Mouse (Mus musculus): ENCODE results near the gene Palm. TPM values are rescaled to one million over a fixed set of nuclear protein-coding genes. Genes with fewer than 3 reads are reported as not detected.

The Palm gene
- polyA plus RNA-seq, 1 experiment from 2014 or later: 184 TPM

GRCm38 (mm10) chr10:79855558-79856184, 62.3 kb downstream of the Palm start:
- Histone ChIP-seq H3K9me3 (no peaks in the 10 kb centered on the region), H3K27ac (peak overlapping the region; percentile 100), H3K4me1 (peaks cover 61% of the 10 kb centered on the region), H3K36me3 (replicated peaks) (peaks cover 45% of the 10 kb centered on the region), H3K9ac (peak overlapping the region; percentile 99), H3K27me3 (no peaks in the 10 kb centered on the region), H3K4me3 (replicated peaks) (peak overlapping the region; percentile 99), H3K4me2 (peak overlapping the region; percentile 97)
- 7% methylated on average over 10 of the region's 10 CpGs for WGBS
- no peak for ATAC-seq (ENCODE audit: low FRiP score)

- Histone ChIP-seq H3K9me3 (no peaks in the 10 kb centered on the region), H3K27me3 (no peaks in the 10 kb centered on the region), H3K4me2 (peak overlapping the region; percentile 97), H3K4me1 (peaks cover 62% of the 10 kb centered on the region), H3K27ac (peak overlapping the region; percentile 100; the same call in 1 of the 2 replicates), H3K9ac (peak overlapping the region; percentile 99), H3K36me3 (replicated peaks) (peaks cover 51% of the 10 kb centered on the region), H3K4me3 (replicated peaks) (peak overlapping the region; percentile 99)
- no peak for ATAC-seq (ENCODE audit: low FRiP score)
- 41% methylated on average over 6 of the region's 6 CpGs for WGBS
These were observed 62.9 kb downstream of the Palm start for GRCm38 (mm10) chr10:79856280-79856679.

DNA sequence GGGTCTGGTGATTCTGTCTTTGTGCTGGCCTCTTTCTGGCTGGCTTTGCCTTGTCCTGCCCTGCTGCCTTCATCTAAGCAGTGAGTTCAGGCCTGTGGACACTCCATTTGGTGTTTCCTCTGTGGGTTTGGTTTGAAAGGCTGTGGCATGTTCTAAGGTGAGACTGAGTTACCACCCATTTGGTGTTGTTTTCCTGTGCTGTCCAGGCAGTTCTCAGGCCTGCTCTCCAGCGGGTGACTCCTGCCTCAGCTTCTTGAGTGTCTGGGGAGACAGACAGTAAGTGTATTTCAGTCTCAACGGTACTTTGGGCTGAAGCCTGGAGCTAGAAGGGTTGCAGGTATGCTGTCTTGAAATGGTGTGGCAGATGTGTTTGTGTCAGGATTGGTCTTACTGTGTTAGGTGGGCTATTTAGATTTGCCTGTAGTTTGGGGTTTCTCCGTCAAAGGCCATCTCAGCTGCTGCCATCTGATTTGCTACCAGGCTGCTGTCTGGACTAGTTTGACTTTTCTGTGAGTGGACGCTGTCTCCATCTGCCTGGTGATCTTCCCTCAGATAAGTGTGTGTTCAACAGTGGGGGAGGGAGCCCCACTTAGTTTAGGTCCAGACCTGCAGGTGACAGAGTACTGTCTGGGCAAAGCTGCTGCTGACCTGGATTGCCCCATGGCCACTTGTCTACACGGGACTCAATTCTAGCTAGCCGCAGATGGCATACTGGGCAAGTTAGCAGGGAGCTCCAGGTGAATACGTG, 63.5 kb downstream of the Palm start:
- no peak for ATAC-seq (ENCODE audit: low FRiP score)
- Histone ChIP-seq H3K4me3 (replicated peaks) (peak overlapping the region; percentile 99), H3K27me3 (no peaks in the 10 kb centered on the region), H3K4me1 (peaks cover 56% of the 10 kb centered on the region), H3K9ac (peak overlapping the region; percentile 99), H3K27ac (peak overlapping the region; percentile 57), H3K36me3 (replicated peaks) (peaks cover 57% of the 10 kb centered on the region), H3K9me3 (no peaks in the 10 kb centered on the region), H3K4me2 (peak overlapping the region; percentile 97)
- 61% methylated on average over 7 of the region's 7 CpGs for WGBS

GRCm38 (mm10) chr10:79857452-79857811, 64.1 kb downstream of the Palm start:
- peaks cover 50% of the 10 kb centered on the region for H3K4me1 ChIP-seq
- H3K27me3 ChIP-seq: no peaks in the 10 kb centered on the region
- 42% methylated on average over 4 of the region's 4 CpGs for WGBS
- ATAC-seq (ENCODE audit: low FRiP score): no peak
- no peaks in the 10 kb centered on the region for H3K9me3 ChIP-seq
- H3K36me3 ChIP-seq (replicated peaks): peaks cover 63% of the 10 kb centered on the region
- peak overlapping the region; percentile 99 for H3K4me3 ChIP-seq (replicated peaks)
- H3K9ac ChIP-seq: peak overlapping the region; percentile 99
- H3K4me2 ChIP-seq: peak overlapping the region; percentile 97
- peak overlapping the region; percentile 57 for H3K27ac ChIP-seq

DNA sequence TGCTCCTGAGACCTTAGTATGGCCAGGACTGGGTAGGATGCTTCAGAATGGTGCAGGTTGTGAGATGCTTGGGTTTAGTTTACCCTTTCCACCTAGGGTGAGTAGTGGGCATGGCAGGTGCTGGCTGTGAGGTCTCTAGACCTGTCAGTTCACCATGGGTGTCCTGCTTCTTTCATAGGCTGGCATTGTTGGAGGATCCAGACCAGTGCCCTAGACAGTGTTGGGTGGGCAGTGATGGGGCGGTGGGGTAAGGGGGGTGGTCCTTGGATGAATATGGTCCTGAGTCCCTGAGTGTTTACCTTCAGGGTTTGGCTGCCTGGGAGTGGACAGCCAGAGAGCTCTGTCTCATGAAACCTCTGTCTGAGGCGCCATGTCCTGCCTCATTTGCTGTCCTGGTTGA, 64.5 kb downstream of the Palm start:
- peaks cover 67% of the 10 kb centered on the region for H3K36me3 ChIP-seq (replicated peaks)
- H3K27ac ChIP-seq: peak overlapping the region; percentile 57

DNA sequence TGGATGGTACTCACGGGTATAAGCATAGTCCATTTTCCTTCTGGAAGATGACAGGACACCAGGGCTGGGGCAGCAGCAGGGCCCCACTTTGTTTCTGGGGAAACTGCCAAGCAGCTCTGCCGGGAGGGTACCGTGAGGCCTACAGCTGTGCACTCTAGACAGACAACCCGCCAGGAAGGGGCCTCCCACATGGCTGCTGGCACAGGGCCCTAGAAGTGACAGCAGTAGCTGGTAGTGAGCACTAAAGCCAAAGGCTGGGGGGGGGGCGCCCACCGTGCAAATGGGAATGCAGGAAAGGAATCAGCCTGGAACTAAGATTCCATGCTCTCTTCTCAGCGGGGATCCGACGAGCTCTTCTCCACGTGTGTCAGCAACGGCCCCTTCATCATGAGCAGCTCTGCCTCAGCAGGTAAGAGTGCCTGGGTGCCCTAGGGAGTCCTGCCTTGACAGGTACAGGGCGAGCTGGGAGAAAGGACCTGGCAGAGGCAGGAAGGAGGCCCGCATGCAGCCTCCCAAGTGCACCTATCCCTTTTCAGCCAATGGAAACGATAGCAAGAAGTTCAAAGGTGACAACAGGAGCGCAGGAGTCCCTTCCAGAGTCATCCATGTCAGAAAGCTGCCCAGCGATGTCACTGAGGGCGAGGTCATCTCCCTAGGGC, 65.2 kb downstream of the Palm start:
- 62% methylated on average over 17 of the region's 17 CpGs for WGBS
- ATAC-seq (ENCODE audit: low FRiP score): no peak
- peaks cover 40% of the 10 kb centered on the region for H3K4me1 ChIP-seq
- peaks cover 74% of the 10 kb centered on the region for H3K36me3 ChIP-seq (replicated peaks)
- peak overlapping the region; percentile 12 for H3K9ac ChIP-seq
- no peaks in the 10 kb centered on the region for H3K9me3 ChIP-seq
- no peaks in the 10 kb centered on the region for H3K27me3 ChIP-seq
- H3K27ac ChIP-seq: peak overlapping the region; percentile 57
- peak overlapping the region; percentile 99 for H3K4me3 ChIP-seq (replicated peaks)
- H3K4me2 ChIP-seq: peak overlapping the region; percentile 97

More for the DNA sequence above, 64.5 kb downstream of the Palm start:
- Histone ChIP-seq H3K27me3 (no peaks in the 10 kb centered on the region), H3K9me3 (no peaks in the 10 kb centered on the region), H3K4me1 (peaks cover 46% of the 10 kb centered on the region), H3K9ac (peak overlapping the region; percentile 99; the same call in 1 of the 2 replicates), H3K4me2 (peak overlapping the region; percentile 97), H3K4me3 (replicated peaks) (peak overlapping the region; percentile 99)
- 94% methylated on average over 2 of the region's 2 CpGs for WGBS
- no peak for ATAC-seq (ENCODE audit: low FRiP score)

GRCm38 (mm10) chr10:79859116-79859515, 65.7 kb downstream of the Palm start:
- H3K36me3 ChIP-seq (replicated peaks): peaks cover 79% of the 10 kb centered on the region
- H3K9ac ChIP-seq: no peak overlapping the region
- no peak overlapping the region for H3K27ac ChIP-seq

GRCm38 (mm10) chr10:79860079-79860911, 66.9 kb downstream of the Palm start:
- Histone ChIP-seq H3K4me3 (replicated peaks) (no peak overlapping the region), H3K4me1 (peaks cover 47% of the 10 kb centered on the region), H3K9me3 (no peaks in the 10 kb centered on the region), H3K27me3 (no peaks in the 10 kb centered on the region), H3K9ac (no peak overlapping the region), H3K36me3 (replicated peaks) (peaks cover 91% of the 10 kb centered on the region), H3K4me2 (no peak overlapping the region), H3K27ac (no peak overlapping the region)
- no peak for ATAC-seq (ENCODE audit: low FRiP score)
- whole genome bisulfite sequencing: 94% methylated on average over 26 of the region's 26 CpGs

More at GRCm38 (mm10) chr10:79859116-79859515, 65.7 kb downstream of the Palm start:
- Histone ChIP-seq H3K4me2 (no peak overlapping the region), H3K4me3 (replicated peaks) (no peak overlapping the region; the same call in 1 of the 2 replicates), H3K27me3 (no peaks in the 10 kb centered on the region), H3K9me3 (no peaks in the 10 kb centered on the region), H3K4me1 (peaks cover 40% of the 10 kb centered on the region)
- ATAC-seq (ENCODE audit: low FRiP score): no peak
- 89% methylated on average over 11 of the region's 11 CpGs for WGBS

- Histone ChIP-seq H3K4me2 (no peak overlapping the region), H3K9me3 (no peaks in the 10 kb centered on the region), H3K9ac (no peak overlapping the region), H3K4me1 (peaks cover 38% of the 10 kb centered on the region), H3K4me3 (replicated peaks) (no peak overlapping the region), H3K27ac (no peak overlapping the region), H3K36me3 (replicated peaks) (peaks cover 100% of the 10 kb centered on the region), H3K27me3 (no peaks in the 10 kb centered on the region)
- no peak for ATAC-seq (ENCODE audit: low FRiP score)
- 83% methylated on average over 25 of the region's 25 CpGs for WGBS
These were observed 68.1 kb downstream of the Palm start for GRCm38 (mm10) chr10:79861230-79862048.

DNA sequence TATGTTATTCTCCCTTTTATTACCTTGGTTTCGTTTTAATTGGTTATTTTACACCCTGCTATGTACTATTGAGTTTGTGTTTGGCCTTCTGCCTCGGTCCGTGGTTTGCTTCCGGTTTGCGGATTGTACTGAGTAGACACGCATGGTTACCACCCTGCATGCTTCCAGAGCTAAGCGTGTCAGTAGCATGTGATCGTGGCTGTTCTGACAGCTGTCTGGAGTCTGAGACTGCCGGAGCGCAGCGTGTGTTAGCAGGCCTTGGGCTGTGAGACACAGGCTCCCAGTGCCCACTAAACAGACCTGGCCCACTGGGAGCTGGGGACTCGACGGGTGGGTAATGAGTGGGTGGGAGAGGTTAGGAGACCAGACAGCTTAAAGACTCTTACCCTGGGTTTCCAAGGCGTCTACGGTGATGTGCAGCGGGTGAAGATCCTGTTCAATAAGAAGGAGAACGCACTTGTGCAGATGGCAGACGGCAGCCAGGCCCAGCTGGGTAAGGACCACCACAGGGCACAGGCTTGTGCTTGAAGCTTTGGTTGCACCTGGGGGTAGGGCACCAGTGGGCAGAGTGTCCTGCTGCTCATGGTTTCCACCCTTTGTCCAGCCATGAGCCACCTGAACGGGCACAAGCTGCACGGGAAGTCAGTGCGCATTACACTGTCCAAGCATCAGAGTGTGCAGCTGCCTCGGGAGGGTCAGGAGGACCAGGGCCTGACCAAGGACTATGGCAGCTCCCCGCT, 68.8 kb downstream of the Palm start:
- H3K9ac ChIP-seq: no peak overlapping the region
- peaks cover 100% of the 10 kb centered on the region for H3K36me3 ChIP-seq (replicated peaks)
- 83% methylated on average over 23 of the region's 23 CpGs for WGBS
- ATAC-seq (ENCODE audit: low FRiP score): no peak
- H3K9me3 ChIP-seq: no peaks in the 10 kb centered on the region
- H3K4me3 ChIP-seq (replicated peaks): no peak overlapping the region
- H3K27me3 ChIP-seq: no peaks in the 10 kb centered on the region
- H3K4me1 ChIP-seq: peaks cover 31% of the 10 kb centered on the region
- H3K4me2 ChIP-seq: no peak overlapping the region
- H3K27ac ChIP-seq: no peak overlapping the region

DNA sequence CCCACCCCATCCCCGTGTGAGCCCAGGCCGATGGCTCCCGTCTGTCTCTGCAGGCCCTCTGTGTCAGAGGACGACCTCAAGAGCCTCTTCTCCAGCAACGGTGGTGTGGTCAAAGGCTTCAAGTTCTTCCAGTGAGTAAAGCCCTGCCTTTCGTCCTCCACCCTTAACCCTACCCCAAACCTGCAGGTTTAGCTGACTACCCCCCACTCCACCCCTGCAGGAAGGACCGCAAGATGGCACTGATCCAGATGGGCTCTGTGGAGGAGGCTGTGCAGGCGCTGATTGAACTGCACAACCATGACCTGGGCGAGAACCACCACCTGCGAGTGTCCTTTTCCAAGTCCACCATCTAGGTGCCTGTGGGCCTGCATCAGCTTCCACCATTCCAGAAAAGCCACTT, 69.6 kb downstream of the Palm start:
- Histone ChIP-seq H3K4me2 (no peak overlapping the region), H3K27ac (no peak overlapping the region), H3K9ac (no peak overlapping the region), H3K27me3 (no peaks in the 10 kb centered on the region), H3K36me3 (replicated peaks) (peaks cover 96% of the 10 kb centered on the region), H3K4me1 (peaks cover 23% of the 10 kb centered on the region), H3K4me3 (replicated peaks) (no peak overlapping the region), H3K9me3 (no peaks in the 10 kb centered on the region)
- no peak for ATAC-seq (ENCODE audit: low FRiP score)
- 80% methylated on average over 10 of the region's 10 CpGs for WGBS
